Mouse (Mus musculus) limb, embryonic 15.5 days (tissue): Measurements from ENCODE around the gene Tbl1xr1. TPM values are rescaled to one million over a fixed set of nuclear protein-coding genes. Genes with fewer than 3 reads are reported as not detected.

Experiments
- ATAC-seq: fragments of 200-750 bp; cut with Nextera tagmentation; 2 replicates; pipeline ENCODE4 v1.8.0; 2017; ENCODE audit warnings: low read depth, moderate TSS enrichment; ENCODE audit not compliant: insufficient number of reproducible peaks, low FRiP score, low TSS enrichment
- H3K27ac ChIP-seq: fragments of 300-500 bp; sonication (generic); 2 replicates; pipeline ENCODE4 v1.5.1; 2015; ENCODE audit warnings: moderate library complexity, mild to moderate bottlenecking, inconsistent platforms
- H3K27me3 ChIP-seq: fragments of 300-500 bp; sonication (generic); 2 replicates; pipeline ENCODE4 v1.6.1; 2015; ENCODE audit warnings: inconsistent platforms
- H3K36me3 ChIP-seq: fragments of 300-500 bp; sonication (generic); 2 replicates; pipeline ENCODE4 v1.6.1; 2015; ENCODE audit warnings: inconsistent platforms
- H3K4me1 ChIP-seq: fragments of 300-500 bp; sonication (generic); 2 replicates; pipeline ENCODE4 v1.6.1; 2015; ENCODE audit warnings: inconsistent platforms
- H3K4me2 ChIP-seq: fragments of 300-500 bp; sonication (generic); 2 replicates; pipeline ENCODE4 v1.6.1; 2015; ENCODE audit warnings: mild to moderate bottlenecking, inconsistent platforms
- H3K4me3 ChIP-seq: fragments of 300-500 bp; sonication (generic); 2 replicates; pipeline ENCODE4 v1.5.1; 2015; ENCODE audit warnings: mild to moderate bottlenecking, inconsistent platforms
- H3K9ac ChIP-seq: fragments of 300-500 bp; sonication (generic); 2 replicates; pipeline ENCODE4 v1.6.1; 2015; ENCODE audit warnings: inconsistent platforms
- H3K9me3 ChIP-seq: fragments of 300-500 bp; sonication (generic); 2 replicates; pipeline ENCODE4 v1.6.1; 2016; ENCODE audit warnings: inconsistent platforms
- WGBS: fragments of 180-500 bp; shearing (Covaris S2); methylation state at CpG from one replicate; pipeline ENCODE4 v1.1.7; 2015; 5-methylcytosine and 5-hydroxymethylcytosine counted together
- polyA plus RNA-seq: library from polyadenylated mRNA; unstranded; fragments of >200 nt; fragmentation: Nextera tagmentation; extraction: Ambion mirVana; gene quantifications from 2 replicates; pipeline ENCODE4 v1.2.1, GENCODE M21; 2015

Tbl1xr1 gene
- 17.8 and 25.9 TPM in 2 replicates for polyA plus RNA-seq

GRCm38 (mm10) chr3:22076561-22076935 is at the start of gene Tbl1xr1:
TSS of gene Tbl1xr1 (plus strand) at chr3:22076652.
- Histone ChIP-seq H3K9me3 (no peaks in the 10 kb centered on the region), H3K27me3 (no peaks in the 10 kb centered on the region), H3K4me1 (peaks cover 18% of the 10 kb centered on the region), H3K27ac (peak within 1 kb of the TSS; percentile 98), H3K36me3 (peaks cover 2% of the 10 kb centered on the region; the same call in 1 of the 2 replicates), H3K4me2 (peak within 1 kb of the TSS; percentile 68), H3K4me3 (peak within 1 kb of the TSS; percentile 84), H3K9ac (peak within 1 kb of the TSS; percentile 90)
- peak; percentile 84 for ATAC-seq
- 1% methylated on average over 28 of the region's 46 CpGs for WGBS

- Histone ChIP-seq H3K27ac (no peak overlapping the region), H3K9me3 (no peaks in the 10 kb centered on the region), H3K27me3 (no peaks in the 10 kb centered on the region), H3K4me2 (no peak overlapping the region), H3K9ac (no peak overlapping the region), H3K4me1 (no peaks in the 10 kb centered on the region), H3K4me3 (no peak overlapping the region), H3K36me3 (no peaks in the 10 kb centered on the region)
- 50% methylated on average over 4 of the region's 4 CpGs for WGBS
- ATAC-seq = no peak
These were observed 38.4 kb upstream of the Tbl1xr1 start for GRCm38 (mm10) chr3:22038004-22038403.

- Histone ChIP-seq H3K36me3 (no peaks in the 10 kb centered on the region), H3K4me1 (no peaks in the 10 kb centered on the region), H3K4me2 (no peak overlapping the region), H3K4me3 (no peak overlapping the region), H3K27ac (no peak overlapping the region), H3K9me3 (no peaks in the 10 kb centered on the region), H3K27me3 (no peaks in the 10 kb centered on the region), H3K9ac (no peak overlapping the region)
- WGBS = 89% methylated on average over 8 of the region's 8 CpGs
- no peak for ATAC-seq
These were observed 37.2 kb upstream of the Tbl1xr1 start for GRCm38 (mm10) chr3:22039036-22039795.

DNA sequence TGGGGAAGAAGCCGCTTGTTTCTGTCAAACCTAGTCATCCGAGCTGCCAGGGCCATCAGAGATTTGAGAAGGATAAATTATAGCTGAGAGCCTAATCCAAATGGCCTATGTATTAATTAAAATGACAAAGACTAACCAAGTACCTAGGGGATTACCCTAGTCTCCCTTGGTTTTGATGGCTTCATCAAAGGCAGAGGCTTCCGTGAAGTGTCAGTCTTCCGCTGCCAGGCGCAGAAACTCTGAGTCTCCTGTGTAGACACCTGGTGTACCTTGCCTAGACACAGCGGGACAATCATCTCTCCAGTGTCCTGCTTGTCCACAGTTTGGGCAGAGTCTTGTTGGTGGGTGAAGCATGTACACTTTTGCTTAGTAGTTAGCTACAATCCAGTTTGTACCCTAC is 35.8 kb upstream of the Tbl1xr1 start:
- 84% methylated on average over 6 of the region's 6 CpGs for WGBS
- no peak for ATAC-seq
- Histone ChIP-seq H3K36me3 (no peaks in the 10 kb centered on the region), H3K9me3 (no peaks in the 10 kb centered on the region), H3K9ac (no peak overlapping the region), H3K27ac (no peak overlapping the region), H3K4me2 (no peak overlapping the region), H3K27me3 (no peaks in the 10 kb centered on the region), H3K4me1 (no peaks in the 10 kb centered on the region), H3K4me3 (no peak overlapping the region)

GRCm38 (mm10) chr3:22047203-22047602 is 29.2 kb upstream of the Tbl1xr1 start:
- Histone ChIP-seq H3K4me2 (no peak overlapping the region), H3K27ac (no peak overlapping the region)
- 84% methylated on average over 14 of the region's 14 CpGs for WGBS

DNA sequence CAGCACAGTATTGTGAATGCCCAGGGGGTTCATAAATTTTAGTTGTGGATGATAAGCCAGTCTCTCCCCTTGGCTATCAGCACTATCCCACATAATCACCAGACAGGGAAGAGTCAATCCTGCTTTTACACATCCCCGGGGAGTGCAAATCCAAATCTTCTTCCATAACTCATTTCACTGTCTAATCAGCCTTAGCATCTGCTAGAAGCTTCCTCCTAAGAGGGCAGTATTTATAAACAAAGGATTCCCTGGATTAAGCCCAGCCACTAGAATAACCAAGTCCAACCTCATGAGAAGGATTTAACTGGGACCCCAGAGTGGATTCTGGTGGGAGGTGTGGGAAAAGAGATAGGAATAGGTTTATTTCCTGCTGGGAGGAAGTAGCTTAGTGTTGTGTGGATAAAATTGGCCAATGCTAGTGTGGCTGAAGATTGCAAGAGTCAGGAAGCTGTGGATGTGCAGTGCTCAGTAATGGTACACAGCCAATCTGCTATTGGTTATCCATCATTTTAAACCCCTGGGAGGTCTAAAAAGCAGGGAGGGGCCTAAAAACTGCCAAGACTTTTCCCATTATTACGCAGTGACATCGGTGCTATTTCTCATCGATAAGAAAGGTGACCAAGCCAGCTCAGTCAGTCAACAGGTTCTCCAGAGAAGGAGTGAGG is 19.7 kb upstream of the Tbl1xr1 start:
- WGBS = 76% methylated on average over 4 of the region's 4 CpGs
- no peak overlapping the region for H3K4me3 ChIP-seq
- no peaks in the 10 kb centered on the region for H3K36me3 ChIP-seq
- ATAC-seq = no peak
- no peaks in the 10 kb centered on the region for H3K9me3 ChIP-seq
- no peaks in the 10 kb centered on the region for H3K27me3 ChIP-seq
- no peak overlapping the region for H3K4me2 ChIP-seq
- H3K27ac ChIP-seq = no peak overlapping the region
- H3K4me1 ChIP-seq = no peaks in the 10 kb centered on the region
- H3K9ac ChIP-seq = no peak overlapping the region

More at GRCm38 (mm10) chr3:22047203-22047602, 29.2 kb upstream of the Tbl1xr1 start:
- Histone ChIP-seq H3K9ac (no peak overlapping the region), H3K27me3 (no peaks in the 10 kb centered on the region), H3K4me3 (no peak overlapping the region), H3K4me1 (no peaks in the 10 kb centered on the region), H3K9me3 (no peaks in the 10 kb centered on the region), H3K36me3 (no peaks in the 10 kb centered on the region)
- ATAC-seq = no peak

DNA sequence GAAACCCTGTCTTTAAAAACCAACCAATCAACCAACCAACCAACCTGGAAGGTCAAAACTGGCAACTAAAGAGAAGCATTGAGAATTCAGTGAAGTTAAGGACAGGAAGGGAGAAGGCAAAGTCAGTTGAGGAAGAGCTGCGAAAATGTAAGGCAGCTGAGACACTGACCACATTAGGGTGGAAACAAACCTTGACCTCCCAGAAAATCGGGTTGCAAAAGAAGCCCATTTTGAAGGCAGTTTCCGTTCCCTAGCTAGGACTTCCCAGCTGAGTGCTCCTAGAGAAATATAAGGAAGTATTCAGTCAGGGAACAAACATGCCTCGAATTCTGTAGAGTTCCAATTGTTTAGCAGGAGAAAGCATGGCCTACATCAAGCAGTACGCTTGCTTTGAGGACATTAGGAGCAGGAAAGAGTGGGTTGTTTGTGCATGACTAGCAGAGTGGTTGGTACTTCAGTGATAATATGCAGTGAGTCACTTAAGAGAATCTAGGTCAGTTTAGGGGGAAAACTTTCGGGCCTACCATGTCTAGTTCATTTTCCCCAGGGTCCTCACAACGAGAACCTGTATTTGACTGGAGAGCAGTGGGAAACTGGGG is 18.1 kb upstream of the Tbl1xr1 start:
- Histone ChIP-seq H3K9me3 (no peaks in the 10 kb centered on the region), H3K9ac (no peak overlapping the region), H3K36me3 (no peaks in the 10 kb centered on the region), H3K27ac (no peak overlapping the region), H3K4me2 (no peak overlapping the region), H3K4me1 (no peaks in the 10 kb centered on the region), H3K4me3 (no peak overlapping the region), H3K27me3 (no peaks in the 10 kb centered on the region)
- WGBS = 83% methylated on average over 7 of the region's 7 CpGs
- ATAC-seq = no peak

DNA sequence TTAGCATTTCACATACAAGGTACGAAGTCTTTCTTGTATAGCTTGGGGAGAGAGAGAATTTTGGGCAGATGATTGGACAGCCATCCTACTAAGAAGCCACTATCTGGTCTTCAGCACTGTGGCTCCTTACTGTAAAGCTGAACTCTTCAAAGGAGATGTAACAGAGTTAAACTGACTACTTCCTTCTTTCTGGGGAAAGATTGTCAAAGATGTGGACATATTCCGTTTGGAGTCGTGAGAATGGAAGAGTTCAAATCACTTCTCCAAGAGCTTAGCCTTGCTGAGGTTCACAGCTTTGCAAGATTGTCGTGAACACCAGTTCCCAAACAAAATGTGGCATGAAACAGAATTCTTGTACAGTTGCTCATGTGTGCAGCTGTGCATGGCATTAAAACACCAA is 15.3 kb upstream of the Tbl1xr1 start:
- ATAC-seq = no peak
- 88% methylated on average over 4 of the region's 4 CpGs for WGBS
- no peaks in the 10 kb centered on the region for H3K9me3 ChIP-seq

DNA sequence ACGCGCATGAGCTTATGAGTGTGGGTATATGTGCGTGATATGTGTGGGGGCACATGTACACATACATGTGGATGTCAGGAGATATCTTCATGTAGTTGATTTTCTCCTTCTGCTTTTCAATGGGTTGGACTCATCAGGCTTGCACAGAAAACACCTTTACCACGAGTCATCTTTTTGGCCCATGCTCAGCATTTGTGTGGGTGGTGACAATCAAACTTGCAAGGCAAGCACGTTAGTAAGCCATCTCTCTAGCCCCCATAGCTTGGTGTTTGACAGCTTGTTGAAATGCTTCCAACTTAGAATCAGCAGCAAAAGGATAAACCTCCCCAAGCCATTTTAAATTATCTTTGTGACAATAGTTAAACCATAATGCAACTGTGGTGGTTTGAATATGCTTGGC is 7.8 kb upstream of the Tbl1xr1 start:
- Histone ChIP-seq H3K4me2 (no peak overlapping the region), H3K4me3 (no peak overlapping the region), H3K4me1 (no peaks in the 10 kb centered on the region), H3K27ac (no peak overlapping the region), H3K27me3 (no peaks in the 10 kb centered on the region), H3K9ac (no peak overlapping the region), H3K9me3 (no peaks in the 10 kb centered on the region), H3K36me3 (no peaks in the 10 kb centered on the region)
- no peak for ATAC-seq
- WGBS = 82% methylated on average over 5 of the region's 5 CpGs

More for the DNA sequence above, 15.3 kb upstream of the Tbl1xr1 start:
- H3K36me3 ChIP-seq = no peaks in the 10 kb centered on the region
- no peak overlapping the region for H3K9ac ChIP-seq
- H3K4me2 ChIP-seq = no peak overlapping the region
- no peak overlapping the region for H3K27ac ChIP-seq
- H3K4me3 ChIP-seq = no peak overlapping the region
- no peaks in the 10 kb centered on the region for H3K27me3 ChIP-seq
- no peaks in the 10 kb centered on the region for H3K4me1 ChIP-seq

GRCm38 (mm10) chr3:22073916-22074315 is 2.5 kb upstream of the Tbl1xr1 start:
- Histone ChIP-seq H3K27ac (no peak overlapping the region), H3K36me3 (0 out of 2 replicates have a peak, but pooled peaks cover under 1% of the 10 kb centered on the region), H3K9ac (no peak overlapping the region), H3K4me1 (peaks cover 15% of the 10 kb centered on the region), H3K4me3 (no peak overlapping the region), H3K4me2 (no peak overlapping the region), H3K27me3 (no peaks in the 10 kb centered on the region), H3K9me3 (no peaks in the 10 kb centered on the region)
- WGBS = 68% methylated on average over 1 of the region's 1 CpGs
- no peak for ATAC-seq

DNA sequence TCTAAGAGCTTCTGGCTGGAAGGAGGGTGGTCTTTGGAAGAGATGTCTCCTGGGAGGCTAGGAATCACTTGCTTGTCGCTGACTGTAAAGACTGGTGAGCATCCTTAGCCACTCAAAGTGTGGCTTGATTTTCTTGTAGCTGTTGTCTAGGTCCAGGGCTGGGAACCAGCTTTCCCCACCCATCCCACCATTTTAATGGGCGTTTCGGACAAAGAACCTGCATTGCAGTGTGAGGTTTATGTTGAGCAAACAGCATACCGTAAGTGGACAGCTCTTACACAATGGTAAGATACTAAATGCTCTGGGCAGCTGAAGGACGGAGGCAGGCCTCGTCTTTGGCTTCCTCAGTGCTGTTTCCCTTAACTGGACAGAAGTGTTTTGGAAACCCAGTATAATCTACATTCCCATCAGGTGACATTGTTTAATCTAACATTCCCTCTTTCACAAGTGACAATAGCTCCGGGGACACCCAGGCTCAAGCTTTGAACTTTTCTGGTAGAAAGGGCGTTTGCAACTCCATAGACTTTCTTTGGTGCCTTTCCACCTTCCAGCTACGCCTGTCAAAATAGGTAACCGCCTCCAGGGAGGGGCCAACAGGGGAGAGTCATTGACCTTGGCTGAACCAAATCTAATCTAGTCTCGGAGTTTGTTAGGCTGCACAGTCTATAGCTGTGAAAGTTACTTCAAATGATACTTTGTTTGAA is 1.7 kb upstream of the Tbl1xr1 start:
- WGBS = 36% methylated on average over 11 of the region's 11 CpGs
- no peaks in the 10 kb centered on the region for H3K27me3 ChIP-seq
- H3K9ac ChIP-seq = no peak overlapping the region
- H3K4me3 ChIP-seq = peak overlapping the region; percentile 84
- no peaks in the 10 kb centered on the region for H3K9me3 ChIP-seq
- H3K4me2 ChIP-seq = peak overlapping the region; percentile 68
- peaks cover 2% of the 10 kb centered on the region; the same call in 1 of the 2 replicates for H3K36me3 ChIP-seq
- H3K27ac ChIP-seq = peak overlapping the region; percentile 98; the same call in 1 of the 2 replicates
- H3K4me1 ChIP-seq = peaks cover 15% of the 10 kb centered on the region
- no peak for ATAC-seq
